Mouse (Mus musculus): ENCODE measurements at regions not wholly inside any gene's neighbourhood (a gene's known extent, or its start where the extent isn't known, plus 50 kb on each side); places are given as distances from the start of the nearest gene placed in this dataset.

- no peak for DNase-seq
Observed at GRCm38 (mm10) chr8:44155705-44156321, 446.0 kb upstream of the Adam34 start.

- no peak for DNase-seq
Observed at GRCm38 (mm10) chr8:44165115-44165514, 455.3 kb upstream of the Adam34 start.

DNA sequence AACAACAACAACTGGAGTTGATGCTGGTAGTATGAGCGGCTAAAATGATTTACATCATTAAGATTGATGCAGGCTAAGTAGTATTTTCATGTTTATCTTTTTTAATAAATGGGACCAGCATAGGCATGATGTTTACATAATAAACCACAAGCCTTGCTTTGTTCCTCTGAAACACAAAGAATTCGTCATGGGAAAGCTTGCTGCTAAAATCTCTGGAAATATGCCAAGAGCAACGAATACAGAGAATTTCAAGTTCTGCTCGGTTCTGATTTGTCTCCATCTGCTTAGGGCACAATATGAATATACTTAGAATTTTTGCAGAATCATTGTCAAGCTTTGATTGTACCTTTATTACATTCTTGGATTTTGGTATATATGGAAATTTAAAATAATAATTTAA, 467.2 kb upstream of the Adam34 start:
- DNase-seq = no peak

- DNase-seq = no peak
Observed at GRCm38 (mm10) chr8:44202228-44202627, 492.4 kb upstream of the Adam34 start.

DNA sequence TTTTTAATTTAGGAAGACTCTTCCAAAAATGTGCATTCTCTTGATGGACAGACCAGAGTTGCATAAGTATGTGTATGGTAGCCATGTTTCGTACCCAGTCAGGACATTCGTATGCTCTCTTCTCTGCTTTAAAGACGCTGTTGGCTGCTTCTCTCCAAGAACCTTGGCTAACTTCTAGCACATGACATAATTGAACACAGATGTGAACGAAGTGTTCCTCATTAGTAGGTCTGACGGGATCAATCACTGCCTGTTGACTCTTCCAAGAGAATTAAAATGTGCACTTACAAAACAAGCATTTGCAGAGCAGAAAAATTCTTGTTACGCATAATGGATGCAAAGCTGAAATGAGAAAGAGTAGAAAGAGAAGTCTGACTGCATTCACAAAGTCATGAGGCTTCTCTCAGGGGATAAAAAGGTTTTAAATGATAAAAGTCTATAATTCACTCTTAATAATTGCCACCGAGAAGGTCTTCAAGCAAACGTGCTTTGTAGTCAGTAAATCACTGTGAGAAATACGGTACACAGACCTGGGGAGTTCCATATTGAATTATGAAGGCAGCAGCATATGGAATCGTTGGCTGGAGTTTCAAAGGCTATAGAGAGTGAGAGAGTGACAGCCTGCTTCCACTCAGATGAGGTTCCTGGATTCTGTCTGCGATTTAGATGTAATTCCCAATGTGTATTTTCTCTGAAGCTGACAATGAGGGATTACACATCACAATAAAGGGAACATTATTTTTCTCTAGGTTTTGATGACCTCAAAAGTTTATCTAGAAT, 496.7 kb upstream of the Adam34 start:
- DNase-seq = no peak

DNA sequence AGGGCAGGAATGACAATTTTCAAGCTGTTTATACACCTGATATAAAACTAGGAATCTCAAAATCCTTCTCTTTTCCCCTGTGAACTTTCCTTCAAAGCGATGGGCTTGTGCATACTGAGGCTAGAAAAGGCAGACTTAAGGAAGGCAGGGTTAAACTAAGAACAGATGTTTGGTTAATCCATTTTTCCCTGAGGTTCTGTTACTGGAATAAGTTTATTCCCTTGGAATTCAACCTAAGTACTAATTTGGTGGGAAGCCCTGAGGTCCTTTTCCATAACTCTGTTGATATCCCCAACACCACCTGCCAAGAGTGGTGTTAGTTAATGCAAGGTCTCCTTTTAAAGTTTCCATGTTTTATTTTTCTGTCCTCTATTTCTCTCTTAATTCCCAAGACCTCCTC, 512.5 kb upstream of the Adam34 start:
- no peak for DNase-seq

DNA sequence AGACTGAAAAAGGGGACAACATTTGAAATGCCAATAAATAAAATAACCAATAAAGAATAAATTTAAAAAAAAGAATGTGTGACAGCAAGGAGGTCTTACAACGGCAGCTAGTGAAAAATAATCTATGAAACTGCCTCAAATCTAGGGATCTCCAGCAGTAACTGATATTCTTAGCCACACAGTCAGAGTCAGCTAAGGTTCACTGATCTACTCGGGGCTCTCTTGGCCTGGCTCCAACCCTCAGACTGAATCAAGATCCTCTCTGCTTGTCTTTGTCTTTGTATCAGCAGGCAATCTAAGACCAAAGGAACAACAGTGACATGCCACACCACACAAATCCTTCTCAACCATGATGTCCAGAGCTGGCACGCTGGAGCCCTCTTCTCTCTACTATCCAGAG, 542.5 kb upstream of the Adam34 start:
- DNase-seq = no peak

DNA sequence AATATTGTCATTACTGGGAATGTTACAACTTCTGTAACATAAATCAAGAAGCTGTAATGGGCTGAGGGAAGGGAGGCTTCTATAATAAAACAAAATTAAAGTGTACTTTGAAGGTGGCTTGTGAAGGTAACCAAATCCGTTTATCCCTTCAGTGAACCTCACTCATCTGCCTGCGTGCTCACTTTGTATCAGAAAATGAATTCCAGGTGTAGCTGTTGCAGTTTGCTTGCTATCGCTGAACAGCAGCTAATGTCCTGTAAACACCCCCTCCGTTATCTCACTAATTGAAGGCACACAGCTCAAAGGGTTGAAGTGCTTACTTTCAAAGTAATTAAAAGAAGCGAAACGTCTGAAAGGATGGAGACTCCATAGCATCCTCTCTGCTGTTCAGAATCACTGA, 547.2 kb upstream of the Adam34 start:
- no peak for DNase-seq

DNA sequence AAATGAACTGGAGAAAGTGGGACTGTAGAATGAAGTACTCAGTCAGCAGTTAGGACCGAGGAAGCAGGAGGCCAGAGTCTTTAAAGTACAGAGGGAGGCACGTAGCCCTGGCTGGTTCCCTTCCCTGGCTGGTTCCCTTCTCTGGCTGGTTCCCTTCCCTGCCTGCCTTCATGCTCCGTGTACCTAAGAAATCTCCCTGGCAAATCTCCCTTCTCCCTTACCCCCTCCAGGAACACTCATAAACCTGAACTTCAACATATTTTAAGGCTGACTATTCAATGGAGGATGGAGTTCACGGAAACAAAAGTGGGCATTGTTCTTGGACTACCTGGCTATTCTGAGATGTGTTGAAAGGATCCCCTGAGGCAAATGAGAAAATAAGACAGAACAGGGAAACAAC, 551.2 kb upstream of the Adam34 start:
- DNase-seq = no peak

DNA sequence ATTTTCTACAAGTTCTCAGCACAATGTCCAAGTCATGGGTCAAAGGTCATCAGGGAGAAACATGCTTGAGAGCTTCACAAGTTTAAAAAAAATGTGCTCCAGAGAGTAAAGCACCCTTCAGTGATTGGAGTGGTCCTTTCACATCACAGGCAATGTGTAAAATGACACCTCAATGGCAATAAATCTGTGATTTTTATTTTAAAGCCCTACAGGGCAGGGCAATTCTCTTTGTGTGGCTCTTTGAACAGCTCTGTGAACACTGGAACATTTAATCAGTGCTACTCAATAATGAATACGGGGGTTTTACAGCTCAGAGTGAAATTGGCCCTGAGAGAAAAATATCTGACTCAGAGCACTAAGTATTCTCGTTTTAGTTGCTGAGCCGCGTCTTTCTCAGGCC, 563.5 kb upstream of the Adam34 start:
- no peak for DNase-seq

GRCm38 (mm10) chr8:44318216-44318615, 608.4 kb upstream of the Adam34 start:
- DNase-seq = no peak

DNA sequence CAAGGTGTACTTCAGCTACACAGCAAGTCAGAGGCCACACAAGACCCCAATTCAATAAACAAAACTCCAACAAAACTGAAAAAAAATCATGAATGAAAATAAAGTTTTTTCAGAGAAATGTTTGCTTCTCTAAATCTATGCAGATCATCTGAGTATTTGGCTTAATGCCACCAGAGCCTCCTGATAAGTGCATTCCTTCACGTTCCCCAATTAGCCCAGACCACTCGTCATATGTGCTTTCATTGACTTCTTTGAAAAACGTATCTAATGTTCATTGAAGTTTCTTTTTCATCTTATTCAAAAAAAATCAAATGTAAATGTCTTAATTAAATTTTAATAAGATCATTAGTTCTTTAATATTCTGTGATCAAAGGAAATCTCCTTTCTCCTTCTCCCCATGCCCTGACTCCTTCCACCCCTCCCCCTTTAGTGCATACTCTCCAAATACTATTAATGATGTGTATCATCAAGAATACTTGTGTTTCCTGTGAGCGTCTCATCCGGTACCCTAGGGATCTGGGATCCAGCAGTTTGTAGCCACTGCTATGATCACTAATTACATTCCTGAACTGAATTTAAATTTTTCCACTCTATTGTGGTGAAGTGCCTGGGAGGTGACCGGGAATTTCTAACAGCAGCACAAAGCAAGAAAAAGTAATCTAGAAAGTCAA, 600.8 kb upstream of the Fat1 start:
- DNase-seq = no peak

GRCm38 (mm10) chr8:44343401-44343800, 591.8 kb upstream of the Fat1 start:
- no peak for DNase-seq

DNA sequence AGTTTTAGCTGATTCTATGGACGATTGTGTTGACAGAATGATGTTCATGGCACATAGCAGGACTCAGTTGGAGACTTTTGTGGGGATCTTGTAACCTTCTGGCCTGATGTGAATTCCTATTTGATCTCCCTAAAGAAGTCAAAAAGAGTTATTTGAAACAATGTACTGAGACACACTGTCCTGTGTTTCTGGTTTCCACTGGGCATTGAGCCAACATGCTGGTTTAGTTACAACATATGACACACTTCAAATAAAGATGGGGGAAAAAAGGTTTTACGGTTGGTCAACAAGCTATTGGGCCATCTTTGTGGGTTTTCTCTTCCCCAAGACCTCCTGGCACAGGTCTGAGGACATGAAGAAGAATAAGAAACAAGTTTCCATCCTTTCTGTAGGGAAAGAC, 591.3 kb upstream of the Fat1 start:
- no peak for DNase-seq

DNA sequence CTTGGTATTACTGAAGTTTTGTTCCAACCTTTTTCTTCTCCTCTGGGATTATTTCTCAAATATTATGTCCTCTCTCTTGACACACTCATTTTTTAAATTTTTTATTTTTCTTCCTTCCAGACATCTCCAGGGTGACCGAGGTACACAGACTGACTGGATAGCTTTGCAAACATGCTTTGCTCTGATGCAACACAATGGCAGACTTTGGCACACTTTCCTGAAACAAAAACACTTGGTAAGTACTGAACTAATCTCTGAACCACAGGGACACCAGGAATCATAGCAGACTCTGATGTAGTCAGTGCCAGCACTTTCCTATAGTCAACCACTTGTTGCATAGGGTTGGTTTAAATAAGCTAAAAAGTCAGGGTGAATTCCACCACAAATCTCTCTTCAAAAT, 587.8 kb upstream of the Fat1 start:
- DNase-seq = no peak

- peak; percentile 8 to 9 for DNase-seq
Observed at GRCm38 (mm10) chr8:44373987-44374386, 561.3 kb upstream of the Fat1 start.

GRCm38 (mm10) chr8:44377731-44378130, 557.5 kb upstream of the Fat1 start:
- no peak for DNase-seq

DNA sequence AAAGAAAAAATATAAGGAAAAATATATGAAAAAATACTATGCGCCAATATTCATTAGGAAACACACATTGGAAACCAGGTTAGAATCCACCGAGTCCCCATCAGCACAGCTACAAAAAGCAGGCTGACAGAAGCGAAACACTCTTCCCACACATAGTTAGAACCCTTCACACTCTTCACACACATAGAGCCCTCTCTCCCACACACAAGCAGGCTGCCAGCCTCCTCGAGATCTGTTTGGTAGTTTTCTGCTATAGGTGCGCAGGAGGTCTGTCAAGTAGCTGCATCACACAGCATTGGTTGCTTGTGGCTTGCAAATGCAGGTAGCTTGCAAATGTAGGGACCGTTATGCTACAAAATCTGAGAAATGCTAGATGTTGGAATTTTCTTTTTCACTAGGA, 526.8 kb upstream of the Fat1 start:
- DNase-seq = no peak

- DNase-seq = no peak
Observed at GRCm38 (mm10) chr8:44410261-44410660, 525.0 kb upstream of the Fat1 start.

DNA sequence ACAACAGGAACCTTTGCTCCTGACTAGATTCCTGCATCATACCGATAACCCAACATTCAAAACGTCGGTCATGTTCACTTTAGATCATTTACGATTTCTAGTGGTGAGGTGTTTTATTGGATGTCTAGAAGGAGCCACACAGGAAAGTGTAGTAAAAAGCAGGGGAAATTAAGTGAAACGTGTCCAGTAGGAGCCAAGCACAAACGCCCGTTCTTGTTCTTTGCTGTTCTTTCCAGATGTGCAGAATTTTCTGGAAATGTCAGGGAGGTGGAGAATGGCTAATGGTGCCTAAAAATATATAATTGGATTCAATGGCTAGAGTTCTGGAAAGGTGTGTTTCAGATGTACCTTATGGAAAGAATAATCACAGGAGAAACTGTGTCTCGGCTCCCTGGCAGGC, 517.2 kb upstream of the Fat1 start:
- no peak for DNase-seq

- DNase-seq = no peak
Observed at GRCm38 (mm10) chr8:44455433-44455832, 479.8 kb upstream of the Fat1 start.

GRCm38 (mm10) chr8:44456336-44456735, 478.9 kb upstream of the Fat1 start:
- DNase-seq = no peak

- DNase-seq = no peak
Observed at GRCm38 (mm10) chr8:44466409-44467078, 468.7 kb upstream of the Fat1 start.
